Mouse (Mus musculus) left cerebral cortex, adult 2 months (tissue): ENCODE data around the gene Il25. TPM values are rescaled to one million over a fixed set of nuclear protein-coding genes. Genes with fewer than 3 reads are reported as not detected.
"Not testable (repeated sequence)": the region's sequence is repeated elsewhere in the genome, so short reads cannot be mapped to it uniquely, and the experiment has no call there.

Experiments used
- DNase-seq, 2 experiments: peaks; one replicate each; pipeline ENCODE4 v3.0.0; 2021 to 2022; ENCODE audit warnings: low spot score in 2 of 2, mixed read lengths in 1 of 2; ENCODE audit errors: extremely low spot score in 1 of 2
- H3K27ac ChIP-seq: fragments of 200-600 bp; 2 replicates; pipeline ENCODE4 v1.8.1; 2022
- H3K4me3 ChIP-seq: fragments of 200-600 bp; 2 replicates; pipeline ENCODE4 v1.8.1; 2022
- CTCF ChIP-seq: fragments of 200-600 bp; IDR thresholded peaks from 2 replicates; pipeline ENCODE4 v1.8.1; 2022; ENCODE audit warnings: antibody characterized with exemption, mild to moderate bottlenecking, moderate library complexity
- intact Hi-C: fragments of 180-260 bp; cut with DNase I; formaldehyde crosslinking; loops from one replicate; pipeline ENCODE4 v1.15.1; 2025
- total RNA-seq, 2 experiments: library from RNA; stranded (reverse); gene quantifications; 2 replicates each; pipeline ENCODE4 v1.2.3; 2021

The Il25 gene
- total RNA-seq, 2 experiments from 2014 or later = not detected

DNA sequence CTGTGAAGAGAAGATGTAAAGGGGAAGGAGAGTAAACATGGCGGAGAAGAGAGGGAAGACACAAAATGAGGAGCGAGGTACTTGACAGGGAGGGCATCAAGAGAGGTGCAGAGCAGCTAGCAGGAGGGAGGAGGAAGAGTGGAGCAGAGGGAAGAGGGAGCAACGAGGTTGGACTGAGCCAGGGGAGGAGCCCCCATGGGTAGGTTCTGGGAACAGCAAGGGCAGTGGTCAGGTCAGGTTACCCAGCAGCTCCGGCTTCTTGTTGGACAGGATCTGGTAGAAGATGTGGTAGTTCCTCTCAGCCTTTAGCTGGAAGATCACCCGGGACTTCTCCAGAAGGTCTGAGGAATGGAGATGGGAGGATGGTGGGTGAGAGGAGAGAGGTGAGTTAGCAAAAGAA is 29.0 kb downstream of the Il25 start:
- Histone ChIP-seq H3K27ac (no peak overlapping the region), H3K4me3 (no peak overlapping the region)
- intact Hi-C loops = no loop called here
- no peak for DNase-seq
- TF ChIP-seq CTCF = no peak

- intact Hi-C loops = no loop called here
- Histone ChIP-seq H3K4me3 (no peak overlapping the region), H3K27ac (no peak overlapping the region)
- no peak for TF ChIP-seq CTCF
- no peak for DNase-seq
Measured at GRCm38 (mm10) chr14:54962714-54963113, 30.2 kb downstream of the Il25 start.

DNA sequence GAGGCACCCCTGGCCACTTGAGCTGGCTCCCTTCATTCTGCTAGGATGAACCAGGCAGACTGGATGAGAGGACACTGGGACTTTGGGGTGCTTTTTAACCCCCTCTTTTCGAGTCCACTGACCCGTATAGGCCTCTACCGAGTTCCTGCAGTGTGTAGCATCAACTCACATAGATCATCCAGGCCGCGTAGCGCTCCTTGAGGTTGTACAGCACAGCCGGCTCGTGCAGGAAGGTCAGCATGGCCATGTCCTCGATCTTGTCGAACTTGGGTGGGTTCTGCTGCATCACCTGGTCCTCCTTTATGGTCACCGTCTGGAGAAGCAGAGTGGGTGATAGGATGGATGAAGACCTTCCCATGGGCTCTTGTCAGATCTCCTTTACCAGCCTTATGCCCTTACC is 31.2 kb downstream of the Il25 start:
- no peak for TF ChIP-seq CTCF
- Histone ChIP-seq H3K27ac (no peak overlapping the region), H3K4me3 (no peak overlapping the region)
- no peak for DNase-seq
- intact Hi-C loops = no loop called here

- H3K27ac ChIP-seq = no peak overlapping the region
- intact Hi-C loops = loop anchor here (5.0 kb wide), 1 partner anchor 37 kb away; no protein-coding TSS in a partner anchor
- H3K4me3 ChIP-seq = no peak overlapping the region
- no peak for DNase-seq
- TF ChIP-seq CTCF = no peak
Measured at GRCm38 (mm10) chr14:54965044-54965443, 32.5 kb downstream of the Il25 start.

DNA sequence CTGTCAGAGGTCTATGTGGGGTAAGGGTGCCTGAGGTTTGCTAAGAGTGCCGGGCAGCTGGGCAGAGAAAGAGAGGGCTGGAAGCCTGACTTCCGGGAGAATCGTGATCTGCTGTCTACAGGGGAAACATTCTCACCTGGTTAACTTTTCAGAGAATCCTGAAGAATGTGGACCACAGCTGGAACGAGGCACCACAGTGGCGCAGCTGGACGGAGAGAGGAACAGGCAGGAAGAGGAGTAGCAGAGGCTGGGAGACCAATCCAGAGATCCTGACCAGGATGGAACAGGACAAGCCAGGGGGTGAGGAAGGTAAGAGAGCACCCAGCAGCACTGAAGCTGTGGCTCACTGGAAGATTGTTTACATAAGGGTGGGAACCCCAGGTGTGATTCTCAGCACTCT is 33.1 kb downstream of the Il25 start:
- no peak for TF ChIP-seq CTCF
- H3K4me3 ChIP-seq = no peak overlapping the region
- no peak overlapping the region for H3K27ac ChIP-seq
- no peak for DNase-seq
- intact Hi-C loops = loop anchor here (5.0 kb wide), 1 partner anchor 37 kb away; no protein-coding TSS in a partner anchor

GRCm38 (mm10) chr14:54966320-54966977 is 34.0 kb downstream of the Il25 start, which contains the start of gene Myh6:
TSS of gene Myh6 (minus strand) at chr14:54966927.
- intact Hi-C loops = loop anchor here (5.0 kb wide), 1 partner anchor 36 kb away; no protein-coding TSS in a partner anchor
- TF ChIP-seq CTCF = no peak
- DNase-seq = no peak
- Histone ChIP-seq H3K4me3 (no peak within 1 kb of the TSS), H3K27ac (no peak within 1 kb of the TSS)

DNA sequence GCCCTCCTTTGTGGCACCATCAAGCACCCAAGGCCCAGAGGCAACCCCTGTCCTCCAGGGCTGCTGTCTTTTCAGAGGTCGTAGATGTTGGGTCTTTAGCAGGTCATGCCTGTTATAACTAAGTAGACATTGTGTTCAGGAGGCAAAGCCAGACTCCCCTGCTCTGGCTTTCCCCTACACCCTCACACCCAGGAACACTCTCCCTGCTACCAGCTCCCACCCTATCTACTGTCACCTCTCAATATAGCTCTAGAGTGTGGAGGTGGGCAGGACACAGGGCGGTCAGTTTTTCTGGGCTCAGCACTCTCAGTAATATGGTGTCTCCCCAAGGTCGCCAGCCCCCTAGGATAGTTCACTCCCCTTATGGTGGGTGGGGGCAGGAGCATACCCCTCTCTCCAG is 35.4 kb downstream of the Il25 start:
- intact Hi-C loops = loop anchor here (5.0 kb wide), 1 partner anchor 34 kb away; no protein-coding TSS in a partner anchor
- DNase-seq = no peak

GRCm38 (mm10) chr14:54968344-54968743 is 35.8 kb downstream of the Il25 start:
- H3K4me3 ChIP-seq = no peak overlapping the region
- DNase-seq = no peak
- intact Hi-C loops = loop anchor here (5.0 kb wide), 1 partner anchor 34 kb away; no protein-coding TSS in a partner anchor
- TF ChIP-seq CTCF = no peak
- no peak overlapping the region for H3K27ac ChIP-seq

More for the DNA sequence above, 35.4 kb downstream of the Il25 start:
- no peak for TF ChIP-seq CTCF
- H3K4me3 ChIP-seq = no peak overlapping the region
- H3K27ac ChIP-seq = no peak overlapping the region

DNA sequence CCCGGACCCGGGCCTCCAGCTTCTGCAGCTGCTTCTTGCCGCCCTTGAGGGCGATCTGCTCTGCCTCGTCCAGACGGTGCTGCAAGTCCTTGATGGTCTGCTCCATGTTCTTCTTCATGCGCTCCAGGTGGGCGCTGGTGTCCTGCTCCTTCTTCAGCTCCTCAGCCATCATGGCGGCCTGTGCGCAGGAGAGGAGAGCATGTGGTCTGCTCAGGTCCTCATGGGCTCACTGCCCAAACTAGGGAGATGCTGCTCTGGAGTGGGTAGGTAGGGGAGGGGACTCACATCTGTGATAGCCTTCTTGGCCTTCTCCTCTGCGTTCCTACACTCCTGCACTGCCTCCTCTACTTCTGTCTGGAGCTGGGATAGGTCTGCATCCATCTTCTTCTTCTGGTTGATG is 40.3 kb downstream of the Il25 start:
- H3K27ac ChIP-seq, H3K4me3 ChIP-seq, DNase-seq, intact Hi-C loops: not testable (repeated sequence)

- intact Hi-C loops = loop anchor here (1.0 kb wide), 1 partner anchor 26 kb away; no protein-coding TSS in a partner anchor
- H3K4me3 ChIP-seq = no peak overlapping the region
- H3K27ac ChIP-seq = peak overlapping the region; percentile 55
- peak in 1 of 2 experiments; percentile 58 for DNase-seq
- TF ChIP-seq CTCF = no peak
Measured at GRCm38 (mm10) chr14:54974068-54974791, 41.7 kb downstream of the Il25 start.

DNA sequence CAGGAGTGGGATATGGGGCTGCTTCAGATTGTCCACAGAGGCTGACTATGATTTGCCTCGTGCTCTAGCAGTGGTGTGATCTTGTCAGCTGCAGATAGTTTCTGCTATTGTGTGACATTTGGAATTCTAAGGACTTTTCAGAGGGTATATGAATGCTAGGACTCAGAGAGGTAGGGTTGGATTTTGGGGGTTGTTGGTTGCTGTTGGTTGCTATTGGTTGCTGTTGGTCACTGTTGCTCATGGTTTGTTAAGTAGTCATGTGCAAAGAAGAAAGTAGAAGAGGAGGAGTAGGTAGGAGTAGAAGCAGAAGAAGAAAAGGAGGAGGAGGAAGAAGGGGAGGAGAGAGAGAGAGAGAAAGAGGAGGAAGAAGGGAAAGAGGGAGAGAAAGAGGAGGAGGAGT is 44.1 kb downstream of the Il25 start, which contains the start of gene Gm17428:
Gm17428 (plus strand) TSS at position 301 of the 400 bp plus-strand sequence.
- DNase-seq = no peak
- Histone ChIP-seq H3K4me3 (no peak within 1 kb of the TSS), H3K27ac (no peak within 1 kb of the TSS)
- TF ChIP-seq CTCF = no peak
- intact Hi-C loops = no loop called here

DNA sequence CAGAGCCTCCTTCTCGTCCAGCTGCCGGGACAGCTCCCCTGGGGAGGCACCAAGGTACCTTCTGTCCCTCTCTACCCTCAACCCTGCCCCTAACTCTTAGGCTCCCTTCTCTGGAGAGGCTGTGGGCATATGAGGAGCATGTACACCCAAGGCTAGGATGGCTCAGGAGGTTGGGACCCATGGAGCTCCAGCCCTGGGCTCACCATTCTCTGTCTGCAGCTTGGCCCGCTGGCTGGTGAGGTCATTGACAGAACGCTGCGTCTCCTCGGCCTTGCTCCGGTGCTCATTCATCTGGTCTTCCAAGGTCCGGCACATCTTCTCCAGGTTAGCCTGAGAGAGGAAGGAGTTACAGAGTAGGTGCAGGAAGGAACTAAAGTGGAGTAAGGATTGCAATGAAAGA is 46.2 kb downstream of the Il25 start:
- DNase-seq = no peak
- no peak for TF ChIP-seq CTCF
- Histone ChIP-seq H3K4me3 (no peak overlapping the region), H3K27ac (no peak overlapping the region)
- intact Hi-C loops = no loop called here
